Mouse (Mus musculus): ENCODE data around the gene Osbp. TPM values are rescaled to one million over a fixed set of nuclear protein-coding genes. Genes with fewer than 3 reads are reported as not detected.
A peak's percentile ranks its signal among the peaks of the same experiment; 100 is the strongest.
"Not testable (repeated sequence)": the region's sequence is repeated elsewhere in the genome, so short reads cannot be mapped to it uniquely, and the experiment has no call there.

Osbp gene
- polyA plus RNA-seq, 1 experiment: 23.1 TPM

- peaks cover 50% of the 10 kb centered on the region for H3K36me3 ChIP-seq (ENCODE audit: control insufficient read depth, insufficient read depth)
- peak; percentile 9 for TF ChIP-seq USF1 (IDR thresholded peaks at IDR 0.05; ENCODE audit: low read depth)
- TF ChIP-seq MAX (IDR thresholded peaks at IDR 0.05; ENCODE audit: low read depth): no peak
- peaks cover 4% of the 10 kb centered on the region for H3K79me2 ChIP-seq (ENCODE audit: control insufficient read depth, insufficient read depth)
- no peak overlapping the region for H3K4me2 ChIP-seq (ENCODE audit: low read depth)
- no peak overlapping the region for H3K4me3 ChIP-seq
- no peak overlapping the region for H3ac ChIP-seq (ENCODE audit: control insufficient read depth, insufficient read length)
- H3K27me3 ChIP-seq (ENCODE audit: control insufficient read depth, insufficient read depth, insufficient read length): no peaks in the 10 kb centered on the region
Observed at GRCm38 (mm10) chr19:11973511-11974222, 7.9 kb downstream of the Osbp start.

GRCm38 (mm10) chr19:11974223-11974540, 8.4 kb downstream of the Osbp start:
- Histone ChIP-seq H3K36me3 (ENCODE audit: control insufficient read depth, insufficient read depth) (peaks cover 55% of the 10 kb centered on the region), H3K4me3 (no peak overlapping the region), H3K4me2 (ENCODE audit: low read depth) (no peak overlapping the region), H3ac (ENCODE audit: control insufficient read depth, insufficient read length) (no peak overlapping the region), H3K27me3 (ENCODE audit: control insufficient read depth, insufficient read depth, insufficient read length) (no peaks in the 10 kb centered on the region), H3K79me2 (ENCODE audit: control insufficient read depth, insufficient read depth) (no peaks in the 10 kb centered on the region)
- no peak for TF ChIP-seq MYOD1 (IDR thresholded peaks at IDR 0.05; ENCODE audit: control insufficient read depth in 1 of 3, insufficient read length in 2 of 3, low read depth in 2 of 3)
- no peak for TF ChIP-seq MYOG (IDR thresholded peaks at IDR 0.05; ENCODE audit: control insufficient read depth in 1 of 3, insufficient read depth in 1 of 3, insufficient read length in 2 of 3, low read depth in 2 of 3)
- no peak for TF ChIP-seq TCF12 (IDR thresholded peaks at IDR 0.05; ENCODE audit: insufficient read depth, poor library complexity, severe bottlenecking)

- Histone ChIP-seq H3K79me2 (ENCODE audit: control insufficient read depth, insufficient read depth) (no peaks in the 10 kb centered on the region), H3ac (ENCODE audit: control insufficient read depth, insufficient read length) (no peak overlapping the region), H3K36me3 (ENCODE audit: control insufficient read depth, insufficient read depth) (peaks cover 66% of the 10 kb centered on the region), H3K4me3 (no peak overlapping the region), H3K4me2 (ENCODE audit: low read depth) (no peak overlapping the region), H3K27me3 (ENCODE audit: control insufficient read depth, insufficient read depth, insufficient read length) (no peaks in the 10 kb centered on the region)
- TF ChIP-seq SRF (IDR thresholded peaks at IDR 0.05; ENCODE audit: control insufficient read depth, insufficient read length, low read depth): no peak
Observed at GRCm38 (mm10) chr19:11975683-11976082, 9.9 kb downstream of the Osbp start.

- Histone ChIP-seq H3K79me2 (ENCODE audit: control insufficient read depth, insufficient read depth) (no peaks in the 10 kb centered on the region), H3K27me3 (ENCODE audit: control insufficient read depth, insufficient read depth, insufficient read length) (no peaks in the 10 kb centered on the region), H3K4me3 (no peak overlapping the region), H3K4me2 (ENCODE audit: low read depth) (no peak overlapping the region), H3ac (ENCODE audit: control insufficient read depth, insufficient read length) (no peak overlapping the region), H3K36me3 (ENCODE audit: control insufficient read depth, insufficient read depth) (peaks cover 67% of the 10 kb centered on the region)
- TF ChIP-seq USF1 (IDR thresholded peaks at IDR 0.05; ENCODE audit: low read depth): no peak
Observed at GRCm38 (mm10) chr19:11977363-11977762, 11.6 kb downstream of the Osbp start.

DNA sequence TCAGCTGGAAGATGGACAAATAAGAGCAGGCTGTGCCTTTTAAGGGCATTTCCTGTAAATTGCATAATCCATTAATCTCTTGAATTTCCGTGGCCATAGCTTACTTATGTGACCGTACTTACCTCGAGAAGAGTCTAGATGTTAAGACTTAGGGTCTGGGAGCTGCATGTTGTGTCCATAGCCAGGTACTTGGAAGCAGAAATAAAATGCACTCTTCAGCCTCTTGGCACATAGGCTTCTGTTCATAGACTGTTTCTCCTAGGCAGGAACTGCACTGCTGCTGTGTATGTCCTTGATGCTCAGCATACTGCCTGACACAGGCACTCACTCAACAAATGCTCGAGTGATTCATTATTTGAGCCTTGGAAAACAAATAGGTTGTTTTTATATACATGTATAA, 14.7 kb downstream of the Osbp start:
- Histone ChIP-seq H3K27me3 (ENCODE audit: control insufficient read depth, insufficient read depth, insufficient read length) (no peaks in the 10 kb centered on the region), H3K4me2 (ENCODE audit: low read depth) (no peak overlapping the region), H3K36me3 (ENCODE audit: control insufficient read depth, insufficient read depth) (peaks cover 67% of the 10 kb centered on the region), H3ac (ENCODE audit: control insufficient read depth, insufficient read length) (no peak overlapping the region), H3K79me2 (ENCODE audit: control insufficient read depth, insufficient read depth) (no peaks in the 10 kb centered on the region), H3K4me3 (no peak overlapping the region)
- TF ChIP-seq MYOG (IDR thresholded peaks at IDR 0.05; ENCODE audit: control insufficient read depth in 1 of 3, insufficient read depth in 1 of 3, insufficient read length in 2 of 3, low read depth in 2 of 3): no peak
- no peak for TF ChIP-seq MYOD1 (IDR thresholded peaks at IDR 0.05; ENCODE audit: control insufficient read depth in 1 of 3, insufficient read length in 2 of 3, low read depth in 2 of 3)

GRCm38 (mm10) chr19:11984614-11985013, 18.9 kb downstream of the Osbp start:
- H3K79me2 ChIP-seq (ENCODE audit: control insufficient read depth, insufficient read depth); H3K27me3 ChIP-seq (ENCODE audit: control insufficient read depth, insufficient read depth, insufficient read length); H3K4me2 ChIP-seq (ENCODE audit: low read depth); H3K4me3 ChIP-seq; H3ac ChIP-seq (ENCODE audit: control insufficient read depth, insufficient read length): not testable (repeated sequence)
- H3K36me3 ChIP-seq (ENCODE audit: control insufficient read depth, insufficient read depth): peaks cover 70% of the 10 kb centered on the region

DNA sequence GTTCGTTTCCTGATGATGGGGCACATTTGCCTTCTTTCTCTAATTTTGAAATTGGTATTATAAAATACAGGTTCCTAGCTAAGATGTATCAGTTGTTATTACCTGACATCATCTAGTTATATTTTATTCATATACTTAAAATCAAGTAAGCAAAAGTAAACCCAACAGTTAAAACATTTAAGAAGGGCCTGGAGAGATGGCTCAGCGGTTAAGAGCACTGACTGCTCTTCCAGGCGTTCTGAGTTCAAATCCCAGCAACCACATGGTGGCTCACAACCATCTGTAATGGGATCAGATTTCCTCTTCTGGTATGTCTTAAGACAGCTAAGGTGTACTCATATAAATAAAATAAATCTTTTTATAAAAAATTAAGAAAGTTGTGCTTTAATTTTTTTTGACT, 22.1 kb downstream of the Osbp start:
- no peak overlapping the region for H3ac ChIP-seq (ENCODE audit: control insufficient read depth, insufficient read length)
- no peak for TF ChIP-seq REST (IDR thresholded peaks at IDR 0.05; ENCODE audit: insufficient read depth, insufficient read length)
- no peak for TF ChIP-seq TCF12 (IDR thresholded peaks at IDR 0.05; ENCODE audit: insufficient read depth, poor library complexity, severe bottlenecking)
- TF ChIP-seq TCF3 (IDR thresholded peaks at IDR 0.05; ENCODE audit: insufficient read length, low read depth): no peak
- TF ChIP-seq MYOD1 (IDR thresholded peaks at IDR 0.05; ENCODE audit: control insufficient read depth in 1 of 3, insufficient read length in 2 of 3, low read depth in 2 of 3): no peak
- no peak for TF ChIP-seq CEBPB (IDR thresholded peaks at IDR 0.05; ENCODE audit: insufficient read depth, poor library complexity, severe bottlenecking)
- no peak overlapping the region for H3K4me3 ChIP-seq
- H3K36me3 ChIP-seq (ENCODE audit: control insufficient read depth, insufficient read depth): peaks cover 64% of the 10 kb centered on the region
- H3K79me2 ChIP-seq (ENCODE audit: control insufficient read depth, insufficient read depth): no peaks in the 10 kb centered on the region
- no peaks in the 10 kb centered on the region for H3K27me3 ChIP-seq (ENCODE audit: control insufficient read depth, insufficient read depth, insufficient read length)
- H3K4me2 ChIP-seq (ENCODE audit: low read depth): no peak overlapping the region
